Mouse (Mus musculus) embryonic facial prominence, embryonic 12.5 days (tissue): ENCODE data around the gene Sugp2. TPM values are rescaled to one million over a fixed set of nuclear protein-coding genes. Genes with fewer than 3 reads are reported as not detected.

ENCODE experiments used
- ATAC-seq: fragments of 200-750 bp; cut with Nextera tagmentation; 2 replicates; pipeline ENCODE4 v1.8.0; 2017; ENCODE audit not compliant: insufficient number of reproducible peaks, insufficient read depth, low FRiP score, low TSS enrichment
- H3K27ac ChIP-seq: fragments of 300-500 bp; sonication (generic); 2 replicates; pipeline ENCODE4 v1.5.1; 2016; ENCODE audit warnings: mild to moderate bottlenecking
- H3K27me3 ChIP-seq: fragments of 300-500 bp; sonication (generic); 2 replicates; pipeline ENCODE4 v1.6.1; 2016; ENCODE audit warnings: mild to moderate bottlenecking, moderate library complexity
- H3K36me3 ChIP-seq: fragments of 300-500 bp; sonication (generic); 2 replicates; pipeline ENCODE4 v1.6.1; 2016; ENCODE audit warnings: mild to moderate bottlenecking
- H3K4me1 ChIP-seq: fragments of 300-500 bp; sonication (generic); 2 replicates; pipeline ENCODE4 v1.6.1; 2016
- H3K4me2 ChIP-seq: fragments of 300-500 bp; sonication (generic); replicated peaks from 2 replicates; pipeline ENCODE4 v1.6.1; 2016; ENCODE audit warnings: mild to moderate bottlenecking, moderate library complexity
- H3K4me3 ChIP-seq: fragments of 300-500 bp; sonication (generic); 2 replicates; pipeline ENCODE4 v1.5.1; 2016; ENCODE audit warnings: mild to moderate bottlenecking
- H3K9ac ChIP-seq: fragments of 300-500 bp; sonication (generic); 2 replicates; pipeline ENCODE4 v1.6.1; 2016; ENCODE audit warnings: mild to moderate bottlenecking, moderate library complexity
- H3K9me3 ChIP-seq: fragments of 300-500 bp; sonication (generic); 2 replicates; pipeline ENCODE4 v1.6.1; 2016; ENCODE audit warnings: mild to moderate bottlenecking, moderate library complexity
- WGBS: fragments of 180-500 bp; shearing (Covaris S2); methylation state at CpG from one replicate; pipeline ENCODE4 v1.1.7; 2016; 5-methylcytosine and 5-hydroxymethylcytosine counted together
- polyA plus RNA-seq: library from polyadenylated mRNA; unstranded; fragments of >200 nt; fragmentation: Nextera tagmentation; extraction: Ambion mirVana; gene quantifications from 2 replicates; pipeline ENCODE4 v1.2.1, GENCODE M21; 2016

The Sugp2 gene
- polyA plus RNA-seq, 1 experiment from 2014 or later = 47.5 TPM

- Histone ChIP-seq H3K9ac (no peak overlapping the region), H3K4me3 (no peak overlapping the region), H3K27ac (no peak overlapping the region), H3K36me3 (peaks cover 98% of the 10 kb centered on the region), H3K27me3 (no peaks in the 10 kb centered on the region), H3K9me3 (no peaks in the 10 kb centered on the region), H3K4me1 (no peaks in the 10 kb centered on the region), H3K4me2 (no peak overlapping the region)
- 92% methylated on average over 2 of the region's 2 CpGs for WGBS
- ATAC-seq = no peak
These were observed 25.0 kb downstream of the Sugp2 start for GRCm38 (mm10) chr8:70259043-70259442.

DNA sequence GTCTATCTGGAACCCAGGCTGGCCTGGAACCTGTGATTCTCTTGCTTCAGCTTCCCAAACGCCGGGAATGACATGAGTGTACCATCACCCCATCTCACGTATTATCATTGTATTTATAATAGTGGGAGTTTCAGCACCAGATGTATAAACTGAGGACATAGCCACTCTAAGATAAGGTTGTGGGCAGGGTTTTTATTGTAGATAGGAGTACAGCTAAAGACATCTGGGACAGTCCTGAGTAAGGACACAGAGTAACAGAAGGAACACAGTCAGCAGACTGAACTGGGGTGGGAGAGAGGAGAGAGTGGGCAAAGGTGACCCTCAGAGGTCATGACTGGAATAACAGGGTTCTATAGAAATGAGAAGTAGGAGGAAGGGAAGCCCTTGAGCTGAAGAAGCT, 33.6 kb downstream of the Sugp2 start:
- Histone ChIP-seq H3K27ac (no peak overlapping the region), H3K9ac (no peak overlapping the region), H3K4me1 (no peaks in the 10 kb centered on the region), H3K4me2 (no peak overlapping the region), H3K27me3 (no peaks in the 10 kb centered on the region), H3K36me3 (peaks cover 32% of the 10 kb centered on the region), H3K9me3 (no peaks in the 10 kb centered on the region), H3K4me3 (no peak overlapping the region)
- 86% methylated on average over 3 of the region's 3 CpGs for WGBS
- ATAC-seq = no peak

- Histone ChIP-seq H3K27me3 (no peaks in the 10 kb centered on the region), H3K9ac (no peak overlapping the region), H3K36me3 (peaks cover 26% of the 10 kb centered on the region), H3K9me3 (no peaks in the 10 kb centered on the region), H3K4me2 (no peak overlapping the region), H3K27ac (no peak overlapping the region; the same call in 1 of the 2 replicates), H3K4me1 (no peaks in the 10 kb centered on the region), H3K4me3 (no peak overlapping the region)
- WGBS = 56% methylated on average over 5 of the region's 5 CpGs
- ATAC-seq = no peak
These were observed 34.3 kb downstream of the Sugp2 start for GRCm38 (mm10) chr8:70268311-70268710.

GRCm38 (mm10) chr8:70268799-70269565, 35.0 kb downstream of the Sugp2 start:
- Histone ChIP-seq H3K27ac (no peak overlapping the region; the same call in 1 of the 2 replicates), H3K4me2 (no peak overlapping the region), H3K4me1 (no peaks in the 10 kb centered on the region), H3K27me3 (no peaks in the 10 kb centered on the region), H3K4me3 (no peak overlapping the region), H3K9ac (no peak overlapping the region), H3K36me3 (peaks cover 19% of the 10 kb centered on the region), H3K9me3 (no peaks in the 10 kb centered on the region)
- no peak for ATAC-seq
- WGBS = 50% methylated on average over 11 of the region's 11 CpGs

GRCm38 (mm10) chr8:70272949-70273348, 38.9 kb downstream of the Sugp2 start:
- no peaks in the 10 kb centered on the region for H3K27me3 ChIP-seq
- H3K27ac ChIP-seq = no peak overlapping the region
- WGBS = 44% methylated on average over 3 of the region's 3 CpGs
- ATAC-seq = no peak
- H3K4me3 ChIP-seq = no peak overlapping the region
- H3K4me1 ChIP-seq = no peaks in the 10 kb centered on the region; the same call in 1 of the 2 replicates
- H3K9me3 ChIP-seq = no peaks in the 10 kb centered on the region
- H3K4me2 ChIP-seq = no peak overlapping the region
- H3K36me3 ChIP-seq = no peaks in the 10 kb centered on the region
- H3K9ac ChIP-seq = no peak overlapping the region

DNA sequence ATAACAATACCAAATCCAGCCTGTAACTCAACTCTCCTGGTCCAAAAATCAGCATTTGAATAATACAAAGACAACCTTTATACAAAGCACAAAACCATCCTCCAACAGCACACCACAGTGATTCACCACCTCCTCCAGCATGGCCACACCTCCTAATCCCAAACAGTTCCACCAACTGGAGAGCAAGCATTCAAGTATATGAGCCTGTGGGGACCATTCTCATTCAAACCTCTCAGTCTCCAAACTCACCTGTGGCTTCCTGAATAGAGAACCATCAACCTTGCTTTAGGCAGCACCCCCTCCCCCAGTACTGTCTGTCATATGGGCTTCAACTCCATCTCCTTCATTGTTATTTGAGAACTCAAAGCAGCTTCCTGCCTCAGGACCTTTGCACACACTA, 40.3 kb downstream of the Sugp2 start:
- Histone ChIP-seq H3K4me3 (no peak overlapping the region), H3K36me3 (no peaks in the 10 kb centered on the region), H3K27ac (no peak overlapping the region), H3K4me1 (no peaks in the 10 kb centered on the region; the same call in 1 of the 2 replicates), H3K9ac (no peak overlapping the region), H3K9me3 (no peaks in the 10 kb centered on the region), H3K4me2 (no peak overlapping the region), H3K27me3 (no peaks in the 10 kb centered on the region)
- no peak for ATAC-seq

GRCm38 (mm10) chr8:70276476-70276875, 42.5 kb downstream of the Sugp2 start:
- no peak overlapping the region for H3K27ac ChIP-seq
- H3K4me3 ChIP-seq = no peak overlapping the region
- H3K4me2 ChIP-seq = no peak overlapping the region
- no peaks in the 10 kb centered on the region for H3K27me3 ChIP-seq
- H3K4me1 ChIP-seq = no peaks in the 10 kb centered on the region; the same call in 1 of the 2 replicates
- no peak overlapping the region for H3K9ac ChIP-seq
- no peak for ATAC-seq
- no peaks in the 10 kb centered on the region for H3K36me3 ChIP-seq
- H3K9me3 ChIP-seq = no peaks in the 10 kb centered on the region
- 81% methylated on average over 3 of the region's 3 CpGs for WGBS

DNA sequence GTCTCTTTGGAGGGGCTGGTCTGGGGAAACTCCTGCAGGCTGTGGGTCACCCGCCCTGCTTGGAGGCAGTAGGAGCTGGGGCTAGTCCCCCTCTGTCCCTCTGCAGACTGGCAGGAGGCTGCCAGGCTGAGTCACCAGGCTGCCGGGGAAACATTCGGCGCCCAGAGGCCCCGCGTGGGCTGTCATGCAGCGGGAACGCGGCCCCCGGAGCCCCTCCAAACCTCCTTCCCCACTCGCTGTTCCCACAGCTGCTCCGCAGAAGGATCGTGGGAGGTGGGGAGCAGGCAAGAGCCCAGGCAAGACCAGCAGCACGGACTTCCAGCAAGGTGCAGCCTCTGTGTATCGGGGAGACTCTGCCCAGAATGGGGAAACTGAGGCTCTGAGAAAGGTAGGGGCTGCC, 44.1 kb downstream of the Sugp2 start:
- no peak overlapping the region for H3K27ac ChIP-seq
- H3K9ac ChIP-seq = no peak overlapping the region
- ATAC-seq = no peak
- H3K9me3 ChIP-seq = no peaks in the 10 kb centered on the region
- H3K27me3 ChIP-seq = no peaks in the 10 kb centered on the region
- H3K4me1 ChIP-seq = no peaks in the 10 kb centered on the region; the same call in 1 of the 2 replicates
- H3K4me2 ChIP-seq = no peak overlapping the region
- WGBS = 67% methylated on average over 15 of the region's 15 CpGs
- H3K4me3 ChIP-seq = no peak overlapping the region
- no peaks in the 10 kb centered on the region for H3K36me3 ChIP-seq

GRCm38 (mm10) chr8:70279266-70279665, 45.2 kb downstream of the Sugp2 start:
- Histone ChIP-seq H3K27ac (peak overlapping the region; percentile 26; the same call in 1 of the 2 replicates), H3K4me3 (no peak overlapping the region)
- 45% methylated on average over 8 of the region's 8 CpGs for WGBS

DNA sequence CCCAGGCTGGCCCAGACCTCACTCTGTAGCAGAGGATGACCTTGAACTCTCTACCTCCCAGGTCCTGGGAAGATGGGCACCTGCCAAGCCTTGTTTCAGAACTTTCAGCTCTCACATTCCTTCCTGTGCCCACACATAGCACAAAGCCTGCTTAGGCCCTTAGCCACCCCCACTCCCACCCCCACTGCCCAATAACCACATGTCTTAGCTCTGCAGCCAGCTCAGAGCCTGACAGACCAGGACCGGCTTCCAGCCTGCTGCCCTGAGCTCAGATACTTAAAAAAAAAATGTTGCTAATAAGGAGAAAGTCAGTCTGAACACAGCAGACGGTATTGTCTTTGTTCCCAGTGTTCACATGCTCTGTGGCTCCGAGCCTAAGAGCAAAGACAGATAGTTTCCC, 47.0 kb downstream of the Sugp2 start:
- peaks cover 15% of the 10 kb centered on the region for H3K36me3 ChIP-seq
- H3K27ac ChIP-seq = no peak overlapping the region
- 44% methylated on average over 3 of the region's 3 CpGs for WGBS
- no peaks in the 10 kb centered on the region for H3K9me3 ChIP-seq
- no peak overlapping the region for H3K4me3 ChIP-seq
- H3K9ac ChIP-seq = no peak overlapping the region
- no peak for ATAC-seq
- peaks cover 14% of the 10 kb centered on the region for H3K4me1 ChIP-seq
- H3K27me3 ChIP-seq = no peaks in the 10 kb centered on the region
- H3K4me2 ChIP-seq = no peak overlapping the region

More at GRCm38 (mm10) chr8:70279266-70279665, 45.2 kb downstream of the Sugp2 start:
- Histone ChIP-seq H3K4me1 (peaks cover 8% of the 10 kb centered on the region), H3K4me2 (no peak overlapping the region), H3K9me3 (no peaks in the 10 kb centered on the region), H3K27me3 (no peaks in the 10 kb centered on the region), H3K9ac (no peak overlapping the region), H3K36me3 (no peaks in the 10 kb centered on the region)
- ATAC-seq = no peak

GRCm38 (mm10) chr8:70282603-70283135, 48.6 kb downstream of the Sugp2 start, which contains the start of gene Homer3:
TSS of gene Homer3 (plus strand) at chr8:70282827.
- no peaks in the 10 kb centered on the region; the same call in 1 of the 2 replicates for H3K9me3 ChIP-seq
- H3K4me3 ChIP-seq = peak within 1 kb of the TSS; percentile 86
- peak within 1 kb of the TSS; percentile 75 for H3K27ac ChIP-seq
- under 1% methylated on average over 36 of the region's 36 CpGs for WGBS
- H3K9ac ChIP-seq = peak within 1 kb of the TSS; percentile 91
- peaks cover 14% of the 10 kb centered on the region for H3K4me1 ChIP-seq
- H3K27me3 ChIP-seq = no peaks in the 10 kb centered on the region
- H3K4me2 ChIP-seq = peak within 1 kb of the TSS; percentile 86
- ATAC-seq = peak; percentile 82
- peaks cover 31% of the 10 kb centered on the region for H3K36me3 ChIP-seq
